Mouse (Mus musculus) testis, adult 2 months (tissue): ENCODE data around the gene Irf5. TPM values are rescaled to one million over a fixed set of nuclear protein-coding genes. Genes with fewer than 3 reads are reported as not detected.

ENCODE experiments used
- H3K27ac ChIP-seq: fragments of 200-500 bp; 2 replicates; pipeline ENCODE4 v1.5.1; 2012; ENCODE audit warnings: low read depth, low read length; ENCODE audit not compliant: control insufficient read depth, insufficient read depth
- H3K27me3 ChIP-seq: fragments of 200-500 bp; 2 replicates; pipeline ENCODE4 v1.6.1; 2012; ENCODE audit warnings: mild to moderate bottlenecking, low read length, moderate library complexity; ENCODE audit not compliant: control insufficient read depth, insufficient read depth
- H3K36me3 ChIP-seq: fragments of 200-500 bp; 2 replicates; pipeline ENCODE4 v1.6.1; 2012; ENCODE audit warnings: mild to moderate bottlenecking, low read length; ENCODE audit not compliant: control insufficient read depth, insufficient read depth
- H3K4me1 ChIP-seq: fragments of 200-500 bp; 2 replicates; pipeline ENCODE4 v1.6.1; 2012; ENCODE audit warnings: low read length; ENCODE audit not compliant: control insufficient read depth, insufficient read depth
- H3K4me3 ChIP-seq: fragments of 200-500 bp; 2 replicates; pipeline ENCODE4 v1.5.1; 2012; ENCODE audit warnings: low read depth, mild to moderate bottlenecking, low read length, moderate library complexity, mixed read lengths; ENCODE audit not compliant: control insufficient read depth
- CTCF ChIP-seq: fragments of 200-500 bp; IDR thresholded peaks from 2 replicates; pipeline ENCODE4 v1.5.1; 2012; ENCODE audit warnings: low read depth, mild to moderate bottlenecking, inconsistent platforms, low read length, moderate library complexity; ENCODE audit not compliant: control insufficient read depth, insufficient read depth, insufficient replicate concordance
- POLR2A ChIP-seq: fragments of 200-500 bp; IDR thresholded peaks from 2 replicates; pipeline ENCODE4 v1.6.1; 2012; ENCODE audit warnings: low read depth, mild to moderate bottlenecking, inconsistent platforms, low read length, moderate library complexity; ENCODE audit not compliant: control insufficient read depth
- polyA plus RNA-seq: library from polyadenylated mRNA; depleted of rRNA; stranded (reverse); fragments of >200 nt; gene quantifications from 2 replicates; pipeline ENCODE4 v1.2.3, GENCODE M21; 2012

Irf5 gene
- polyA plus RNA-seq, 1 experiment: 0.86 TPM

GRCm38 (mm10) chr6:29528165-29528505 is 1.7 kb downstream of the Irf5 start:
- Histone ChIP-seq H3K36me3 (no peaks in the 10 kb centered on the region), H3K4me1 (peaks cover 20% of the 10 kb centered on the region), H3K27me3 (peaks cover 2% of the 10 kb centered on the region; the same call in 1 of the 2 replicates), H3K4me3 (no peak overlapping the region), H3K27ac (no peak overlapping the region)
- TF ChIP-seq CTCF (no peak), POLR2A (no peak)

- H3K4me1 ChIP-seq: peaks cover 20% of the 10 kb centered on the region
- peaks cover 2% of the 10 kb centered on the region; the same call in 1 of the 2 replicates for H3K27me3 ChIP-seq
- no peak for TF ChIP-seq POLR2A
- no peak for TF ChIP-seq CTCF
- H3K4me3 ChIP-seq: no peak overlapping the region
- H3K27ac ChIP-seq: no peak overlapping the region
- H3K36me3 ChIP-seq: no peaks in the 10 kb centered on the region
Measured at GRCm38 (mm10) chr6:29528561-29529443, 2.4 kb downstream of the Irf5 start.

DNA sequence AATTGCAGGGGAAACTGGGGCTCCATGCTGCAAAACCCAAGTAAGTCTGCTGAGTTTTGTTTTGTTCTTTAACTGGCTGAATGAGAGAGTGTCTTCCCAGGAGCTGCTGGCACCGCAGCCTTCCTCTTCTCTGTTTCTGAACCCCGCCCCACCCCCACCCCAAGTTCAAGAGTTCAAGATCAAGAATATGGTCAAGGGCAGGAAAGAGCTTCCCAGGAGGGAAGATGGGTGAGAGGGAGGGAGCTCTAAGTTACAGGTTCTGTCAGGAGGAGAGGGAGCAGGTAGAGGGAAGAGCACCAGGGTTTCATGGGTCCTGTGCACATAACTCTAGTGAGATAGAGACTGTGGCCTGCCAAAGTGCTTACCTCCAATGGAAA is 3.0 kb downstream of the Irf5 start:
- TF ChIP-seq CTCF: no peak
- Histone ChIP-seq H3K36me3 (no peaks in the 10 kb centered on the region), H3K4me3 (no peak overlapping the region), H3K27ac (no peak overlapping the region), H3K4me1 (peaks cover 20% of the 10 kb centered on the region), H3K27me3 (peaks cover 2% of the 10 kb centered on the region; the same call in 1 of the 2 replicates)

GRCm38 (mm10) chr6:29530050-29530449 is 3.6 kb downstream of the Irf5 start:
- TF ChIP-seq POLR2A (no peak), CTCF (no peak)
- Histone ChIP-seq H3K4me3 (no peak overlapping the region), H3K27me3 (peaks cover 2% of the 10 kb centered on the region; the same call in 1 of the 2 replicates), H3K27ac (no peak overlapping the region), H3K4me1 (peaks cover 20% of the 10 kb centered on the region), H3K36me3 (no peaks in the 10 kb centered on the region)

DNA sequence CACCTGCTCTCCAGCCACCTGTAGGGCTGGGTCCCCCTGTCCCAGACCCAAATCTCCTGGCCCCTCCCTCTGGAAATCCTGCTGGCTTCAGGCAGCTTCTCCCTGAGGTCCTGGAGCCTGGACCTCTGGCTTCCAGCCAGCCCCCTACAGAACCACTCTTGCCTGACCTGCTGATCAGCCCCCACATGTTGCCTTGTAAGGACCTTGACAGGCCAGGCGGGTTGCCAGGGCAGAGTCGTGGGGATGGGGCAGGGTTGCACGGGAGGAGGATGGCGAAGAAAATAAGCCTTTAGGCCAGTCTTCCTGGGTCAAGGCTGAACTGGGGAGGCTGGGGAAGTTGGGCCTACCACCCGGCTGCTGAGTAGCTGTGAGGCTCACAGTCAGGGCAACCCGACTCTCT is 8.9 kb downstream of the Irf5 start:
- Histone ChIP-seq H3K36me3 (no peaks in the 10 kb centered on the region), H3K4me1 (peaks cover 4% of the 10 kb centered on the region), H3K27me3 (no peaks in the 10 kb centered on the region), H3K27ac (no peak overlapping the region), H3K4me3 (no peak overlapping the region)
- no peak for TF ChIP-seq CTCF
- no peak for TF ChIP-seq POLR2A

DNA sequence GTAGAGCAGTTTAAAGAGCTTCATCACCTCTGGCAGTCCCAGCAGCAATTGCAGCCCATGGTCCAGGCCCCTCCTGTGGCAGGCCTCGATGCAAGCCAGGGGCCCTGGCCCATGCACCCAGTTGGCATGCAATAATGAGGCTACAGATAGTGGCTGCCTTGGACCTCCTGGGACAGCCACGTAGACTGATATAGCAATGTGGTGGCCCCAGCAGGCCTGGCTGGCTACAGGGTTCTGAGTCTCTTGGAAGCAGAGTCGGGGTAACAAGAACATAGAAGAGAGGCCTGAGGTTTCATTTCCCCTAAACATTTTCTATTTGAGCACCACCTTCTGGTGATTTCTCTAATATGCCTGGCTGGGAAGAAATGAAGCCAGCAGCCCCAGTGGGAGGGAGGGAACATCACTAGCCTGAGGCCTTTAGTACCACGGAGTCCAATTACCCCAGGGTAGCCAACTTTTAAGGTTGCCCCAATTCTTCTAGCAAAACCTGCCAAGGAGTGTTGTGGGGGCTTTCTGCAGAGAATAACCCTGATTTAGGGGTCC is 10.3 kb downstream of the Irf5 start:
- no peak for TF ChIP-seq CTCF
- no peak for TF ChIP-seq POLR2A
- Histone ChIP-seq H3K27ac (no peak overlapping the region), H3K4me1 (peaks cover 4% of the 10 kb centered on the region), H3K4me3 (no peak overlapping the region), H3K27me3 (no peaks in the 10 kb centered on the region), H3K36me3 (no peaks in the 10 kb centered on the region)

- no peak for TF ChIP-seq CTCF
- TF ChIP-seq POLR2A: no peak
Measured at GRCm38 (mm10) chr6:29537221-29537620, 10.8 kb downstream of the Irf5 start.

DNA sequence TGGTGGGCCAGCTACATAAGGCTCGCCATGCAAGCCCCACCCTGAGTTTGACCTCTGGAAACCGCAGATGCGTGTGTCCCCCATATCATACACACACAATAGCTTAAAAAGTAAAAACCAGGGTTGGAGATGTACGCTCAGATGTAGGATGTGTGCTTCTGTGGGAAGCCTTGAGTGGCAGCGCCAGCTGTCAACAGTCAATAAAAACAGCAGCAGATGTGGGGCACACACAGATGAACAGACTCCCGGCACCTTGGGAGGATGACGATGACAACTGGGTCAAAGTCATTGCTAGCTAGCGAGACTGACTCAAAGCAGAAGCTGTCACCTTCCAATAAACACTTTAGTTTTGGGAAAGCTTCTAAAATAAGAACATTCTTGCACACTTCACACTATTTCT is 13.1 kb downstream of the Irf5 start:
- Histone ChIP-seq H3K27me3 (no peaks in the 10 kb centered on the region), H3K27ac (no peak overlapping the region), H3K4me3 (no peak overlapping the region), H3K4me1 (peaks cover 4% of the 10 kb centered on the region), H3K36me3 (no peaks in the 10 kb centered on the region; the same call in none of the 2 replicates)
- TF ChIP-seq CTCF: no peak
- no peak for TF ChIP-seq POLR2A

More at GRCm38 (mm10) chr6:29537221-29537620, 10.8 kb downstream of the Irf5 start:
- H3K4me3 ChIP-seq: no peak overlapping the region
- peaks cover 4% of the 10 kb centered on the region for H3K4me1 ChIP-seq
- no peak overlapping the region for H3K27ac ChIP-seq
- no peaks in the 10 kb centered on the region for H3K27me3 ChIP-seq
- no peaks in the 10 kb centered on the region for H3K36me3 ChIP-seq
